Mouse (Mus musculus): ENCODE measurements around the gene Mgat2.

Gene Mgat2

DNA sequence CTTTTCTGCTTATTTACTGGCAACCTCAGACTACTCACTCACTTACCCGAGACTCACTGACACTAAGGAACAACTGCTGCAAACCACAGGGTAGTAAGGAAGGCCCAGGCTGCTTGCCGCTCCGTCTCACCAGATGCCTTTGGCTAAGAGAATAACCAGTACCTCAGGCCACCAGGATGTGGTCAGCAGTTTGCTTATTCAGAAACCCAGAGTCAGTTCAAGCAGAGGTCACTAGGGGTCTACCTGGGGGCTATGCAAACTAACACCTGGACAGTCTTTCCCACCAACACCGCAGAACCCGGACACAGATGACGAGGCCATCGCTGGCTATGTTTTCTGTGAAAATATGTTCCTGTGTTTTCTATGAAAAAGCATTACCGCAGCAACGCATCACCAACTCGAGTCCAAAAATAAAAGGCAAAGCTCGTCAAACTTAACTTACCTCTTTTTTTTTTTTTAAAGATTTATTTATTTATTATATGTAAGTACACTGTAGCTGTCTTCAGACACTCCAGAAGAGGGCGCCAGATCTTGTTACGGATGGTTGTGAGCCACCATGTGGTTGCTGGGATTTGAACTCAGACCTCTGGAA is 29.3 kb downstream of the Mgat2 start:
- no peak for DNase-seq (ENCODE audit: low read depth)

DNA sequence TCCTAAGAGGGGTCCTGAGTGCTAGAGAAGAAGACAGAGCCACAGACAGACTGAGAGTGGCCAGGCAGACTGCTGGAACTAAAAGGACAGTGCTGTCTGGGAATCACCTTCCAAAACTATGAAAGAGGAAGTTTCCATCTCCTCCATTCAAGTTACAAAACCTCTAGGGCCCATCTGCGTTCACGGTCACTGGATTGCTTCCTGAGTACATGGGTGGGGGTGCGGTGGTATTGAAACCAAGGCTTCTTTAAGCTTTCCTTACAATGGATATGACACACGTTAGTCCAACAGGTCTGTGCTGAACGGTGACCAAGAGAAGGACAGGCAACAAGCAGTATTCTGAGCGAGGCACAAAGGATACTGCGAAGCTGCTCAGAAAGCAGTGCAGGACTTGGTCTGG is 30.4 kb downstream of the Mgat2 start:
- DNase-seq (ENCODE audit: low read depth): no peak

DNA sequence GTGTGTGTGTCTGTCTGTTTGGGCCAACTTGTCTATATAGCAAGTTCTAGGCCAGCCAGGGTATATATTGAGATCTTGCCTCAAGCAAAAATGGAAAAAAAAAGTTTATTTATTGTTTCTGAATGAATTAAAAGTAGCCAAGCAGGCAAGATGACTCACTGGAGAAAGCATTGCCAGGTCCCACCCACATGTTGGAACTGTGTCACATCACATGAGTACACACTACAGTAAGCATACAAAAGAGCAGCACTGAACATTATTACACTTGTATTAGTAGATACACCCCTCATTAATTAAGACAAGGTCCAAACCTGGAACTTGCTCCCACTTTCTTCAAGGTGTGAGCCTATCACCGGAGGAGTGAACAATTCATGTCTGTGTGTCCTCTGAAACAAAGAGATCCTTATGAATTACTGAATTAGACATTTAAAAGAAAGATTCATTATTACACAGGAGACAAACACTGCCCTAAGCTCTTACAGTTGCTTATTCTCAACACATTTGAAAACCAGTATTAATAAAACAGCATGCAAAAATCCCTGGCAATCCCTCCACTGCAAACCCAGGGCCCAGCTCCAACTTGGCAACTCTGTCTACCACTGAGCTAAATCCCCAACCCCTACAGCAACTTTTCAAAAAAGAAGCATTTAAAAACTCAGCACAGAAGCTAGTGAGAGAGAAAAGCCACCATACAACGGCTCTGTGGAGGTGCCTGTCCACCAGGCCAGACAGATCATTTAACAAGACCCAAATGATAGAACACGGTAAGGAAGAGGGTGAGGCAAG is 31.2 kb downstream of the Mgat2 start:
- no peak for DNase-seq (ENCODE audit: low read depth)

DNA sequence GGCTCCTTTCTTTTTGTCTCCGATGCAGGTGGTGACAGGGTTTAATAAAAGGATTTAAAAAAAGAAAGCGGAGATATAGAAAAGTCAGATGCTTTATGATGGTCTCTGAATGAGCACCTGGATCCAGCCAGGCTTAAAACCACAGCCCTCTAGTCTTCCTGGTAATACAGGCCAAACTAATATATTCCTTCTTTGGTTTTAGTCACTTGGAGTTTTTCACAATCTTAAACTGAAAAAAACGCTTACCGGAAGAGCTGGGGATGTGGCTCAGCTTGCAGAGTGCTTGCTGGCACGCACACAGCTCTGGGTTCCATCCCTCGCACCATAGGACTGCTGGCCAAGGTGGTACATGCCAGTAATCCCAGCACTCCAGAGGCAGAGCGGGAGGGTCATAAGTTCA is 32.6 kb downstream of the Mgat2 start:
- DNase-seq (ENCODE audit: low read depth): no peak

DNA sequence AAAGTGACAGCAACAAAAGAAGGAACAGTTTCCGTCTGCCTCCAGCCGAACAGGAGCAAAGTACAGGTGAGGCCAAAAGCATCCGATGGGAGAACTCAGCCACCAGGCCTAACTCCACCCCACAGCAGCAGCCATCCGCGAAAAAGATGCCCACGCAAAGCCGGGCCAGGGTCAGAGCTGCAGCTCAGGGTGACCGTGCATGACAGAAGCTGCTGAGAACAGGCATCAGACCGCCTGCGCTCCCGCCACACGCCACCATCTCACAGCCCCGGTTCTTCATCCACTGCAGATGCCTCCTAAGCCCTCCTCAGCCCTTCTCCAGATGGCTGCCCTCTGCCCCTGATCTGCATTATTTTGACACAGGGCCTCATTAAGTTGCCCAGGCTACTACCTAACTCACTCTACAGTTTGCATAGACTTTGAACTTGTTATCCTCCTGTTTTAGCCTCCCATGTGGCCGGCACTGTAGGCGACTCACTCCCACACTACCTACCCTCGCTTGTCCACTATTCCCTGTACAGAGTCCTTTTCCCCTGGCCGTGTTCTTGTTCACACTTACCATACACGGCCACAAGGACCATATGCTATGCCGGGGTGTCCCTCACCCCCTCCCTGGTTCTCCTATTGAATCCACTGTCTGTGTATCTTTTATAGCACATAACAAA is 36.8 kb downstream of the Mgat2 start:
- no peak for DNase-seq (ENCODE audit: low read depth)

DNA sequence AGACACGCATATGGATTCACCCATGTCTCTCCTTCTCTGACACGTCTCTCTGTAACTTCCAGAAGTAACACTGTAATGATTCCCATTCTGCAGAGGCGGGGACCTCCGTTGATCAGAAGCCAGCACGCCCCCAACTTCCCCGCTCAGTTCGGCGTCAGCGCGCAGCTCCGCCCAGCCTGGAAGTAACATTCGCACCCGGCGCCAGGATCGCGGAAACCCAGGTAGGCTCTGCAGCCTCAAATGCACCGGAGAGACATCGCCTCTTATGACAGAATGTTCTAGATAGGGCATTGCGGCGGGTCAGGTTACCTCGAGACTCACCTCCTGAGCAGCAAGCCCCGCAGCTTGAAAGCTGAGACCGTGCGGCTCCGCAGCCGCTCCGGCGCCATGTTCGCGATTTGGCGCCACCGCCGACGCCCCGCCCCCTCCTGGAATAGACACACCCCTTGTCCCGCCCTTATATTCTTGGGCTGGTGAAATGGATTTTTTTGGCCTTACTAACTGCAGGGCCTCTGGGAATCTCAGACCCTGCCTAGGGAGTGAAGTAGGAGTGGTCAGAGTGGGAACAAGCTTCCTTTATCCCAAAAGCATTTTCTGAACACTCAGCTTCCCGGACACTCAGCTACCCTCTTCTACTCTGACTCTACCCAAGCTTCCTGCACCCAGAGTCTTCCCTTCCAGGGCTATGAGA is 44.0 kb downstream of the Mgat2 start, which contains the start of gene Pole2:
Gene Pole2, minus strand, starts transcription at position 420 of the 691 bp plus-strand sequence.
- DNase-seq (ENCODE audit: low read depth): peak; percentile 91

DNA sequence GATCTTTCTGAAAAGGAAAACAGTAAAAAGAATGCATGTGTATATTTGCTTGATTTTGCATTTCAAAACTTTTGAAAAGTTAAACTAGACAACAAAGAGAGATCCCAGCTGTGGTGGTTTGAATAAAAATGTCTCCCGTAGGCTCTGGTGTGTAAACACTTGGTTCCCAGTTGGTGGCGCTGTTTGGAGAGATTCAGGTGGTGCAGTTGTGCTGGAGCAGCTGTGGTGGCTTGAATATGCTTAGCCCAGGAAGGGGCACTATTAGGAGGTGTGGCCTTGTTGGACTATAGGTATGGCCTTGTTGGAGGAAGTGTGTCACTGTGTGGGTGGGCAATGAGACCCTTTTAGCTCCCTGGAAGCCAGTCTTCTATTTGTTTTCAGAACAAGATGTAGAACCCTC is 45.3 kb downstream of the Mgat2 start:
- DNase-seq (ENCODE audit: low read depth): peak; percentile 82

DNA sequence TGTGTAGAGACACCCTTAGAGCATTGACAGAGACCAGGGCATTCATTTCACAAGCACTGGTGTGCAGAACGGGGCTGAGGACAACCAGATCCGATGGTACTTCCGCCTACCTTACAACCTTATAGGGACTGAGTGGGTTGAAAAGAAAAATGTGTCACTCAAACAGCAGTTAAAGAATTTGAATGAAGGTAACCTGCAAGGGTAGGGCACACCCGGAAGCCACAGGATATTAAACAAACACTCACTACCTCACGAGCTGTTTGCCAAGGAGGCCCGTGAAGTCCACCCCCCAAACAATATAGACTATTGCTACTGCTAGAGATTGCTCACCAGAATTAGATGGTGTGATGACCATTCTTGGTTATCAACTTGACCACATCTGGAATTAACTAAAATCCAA is 51.8 kb downstream of the Mgat2 start:
- DNase-seq (ENCODE audit: low read depth): no peak
